Mouse (Mus musculus) C2C12 (cell line): ENCODE results near the gene Leng8. TPM values are rescaled to one million over a fixed set of nuclear protein-coding genes. Genes with fewer than 3 reads are reported as not detected.

Source experiments
- H3K27me3 ChIP-seq: one replicate; pipeline ENCODE4 v1.6.1; 2011; ENCODE audit not compliant: control insufficient read depth, insufficient read depth, insufficient read length
- H3K36me3 ChIP-seq: one replicate; pipeline ENCODE4 v1.6.1; 2011; ENCODE audit not compliant: control insufficient read depth, insufficient read depth
- H3K4me3 ChIP-seq: one replicate; pipeline ENCODE4 v1.5.1; 2011; ENCODE audit warnings: mild to moderate bottlenecking, control low read depth; ENCODE audit not compliant: poor library complexity, insufficient read depth, severe bottlenecking
- H3K79me2 ChIP-seq: one replicate; pipeline ENCODE4 v1.6.1; 2011; ENCODE audit not compliant: control insufficient read depth, insufficient read depth
- H3K79me3 ChIP-seq: one replicate; pipeline ENCODE4 v1.6.1; 2011; ENCODE audit warnings: low read depth, control low read depth
- H3ac ChIP-seq: one replicate; pipeline ENCODE3; 2011; ENCODE audit warnings: low read depth; ENCODE audit not compliant: control insufficient read depth, insufficient read length
- CEBPB ChIP-seq: IDR thresholded peaks from one replicate; pipeline ENCODE4 v1.6.1; 2011; ENCODE audit warnings: low read depth, mild to moderate bottlenecking, control low read depth, moderate library complexity
- CTCF ChIP-seq: IDR thresholded peaks from one replicate; pipeline ENCODE4 v1.5.1; 2011; ENCODE audit not compliant: control insufficient read depth, insufficient read depth, insufficient read length
- FOSL1 ChIP-seq: IDR thresholded peaks from one replicate; pipeline ENCODE4 v1.8.0; 2011; ENCODE audit warnings: mild to moderate bottlenecking, low read length; ENCODE audit not compliant: poor library complexity, insufficient read depth, severe bottlenecking
- MAX ChIP-seq: IDR thresholded peaks from one replicate; pipeline ENCODE4 v1.6.1; 2011; ENCODE audit warnings: mild to moderate bottlenecking, control low read depth
- MYOD1 ChIP-seq: IDR thresholded peaks from one replicate; pipeline ENCODE4 v1.6.1; 2011; ENCODE audit warnings: low read depth; ENCODE audit not compliant: control insufficient read depth, insufficient read length
- MYOG ChIP-seq: IDR thresholded peaks from one replicate; pipeline ENCODE4 v1.6.1; 2011; ENCODE audit not compliant: control insufficient read depth, insufficient read length; ENCODE audit errors: extremely low read depth
- USF1 ChIP-seq: IDR thresholded peaks from one replicate; pipeline ENCODE4 v1.6.1; 2011; ENCODE audit warnings: low read depth, mild to moderate bottlenecking, control low read depth, moderate library complexity
- polyA plus RNA-seq: library from polyadenylated mRNA; unstranded; fragments of >200 nt; fragmentation: generic; extraction: Trizol; gene quantifications from one replicate; pipeline ENCODE4 v1.2.1, GENCODE M21; 2012; ENCODE audit warnings: missing spikeins

Leng8 gene
- polyA plus RNA-seq, 1 experiment, result 17.9 TPM

DNA sequence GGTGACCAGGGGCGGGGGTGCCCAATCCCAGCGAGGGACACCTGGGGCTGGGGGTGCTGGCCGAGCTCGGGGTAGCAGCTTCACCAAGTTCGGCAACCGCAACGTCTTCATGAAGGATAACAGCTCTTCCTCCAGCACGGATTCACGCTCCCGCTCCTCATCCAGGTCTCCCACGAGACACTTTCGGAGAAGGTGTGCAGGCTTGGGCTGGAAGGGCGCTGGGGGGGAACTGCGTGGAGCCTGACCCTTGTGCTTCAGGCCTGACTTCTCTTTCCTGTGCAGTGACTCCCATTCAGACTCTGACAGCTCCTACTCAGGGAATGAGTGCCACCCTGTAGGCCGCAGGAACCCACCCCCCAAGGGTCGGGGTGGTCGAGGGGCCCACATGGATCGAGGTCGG is 6.7 kb downstream of the Leng8 start:
- TF ChIP-seq MAX (no peak), CEBPB (no peak), MYOD1 (no peak), CTCF (no peak), FOSL1 (no peak), MYOG (no peak), USF1 (no peak)

DNA sequence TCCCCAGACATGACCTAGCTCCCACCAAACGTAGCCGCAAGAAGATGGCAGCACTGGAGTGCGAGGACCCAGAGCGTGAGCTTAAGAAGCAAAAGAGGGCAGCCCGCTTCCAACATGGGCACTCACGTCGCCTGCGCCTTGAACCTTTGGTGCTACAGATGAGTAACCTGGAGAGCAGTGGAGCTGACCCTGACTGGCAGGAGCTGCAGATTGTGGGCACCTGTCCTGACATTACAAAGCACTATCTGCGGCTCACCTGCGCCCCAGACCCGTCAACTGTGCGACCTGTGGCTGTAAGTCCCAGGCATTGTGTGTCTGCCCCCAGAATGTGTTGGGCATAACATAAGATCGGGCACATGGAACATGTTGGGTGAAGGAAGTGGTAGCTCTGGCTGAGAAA is 7.2 kb downstream of the Leng8 start:
- Histone ChIP-seq H3K79me3 (peaks cover 15% of the 10 kb centered on the region), H3K27me3 (no peaks in the 10 kb centered on the region), H3K4me3 (no peak overlapping the region), H3K79me2 (peaks cover 22% of the 10 kb centered on the region), H3ac (no peak overlapping the region), H3K36me3 (peaks cover 79% of the 10 kb centered on the region)
- TF ChIP-seq MAX (no peak), FOSL1 (no peak)

More for the DNA sequence above, 6.7 kb downstream of the Leng8 start:
- Histone ChIP-seq H3K27me3 (no peaks in the 10 kb centered on the region), H3K79me2 (peaks cover 27% of the 10 kb centered on the region), H3K79me3 (peaks cover 20% of the 10 kb centered on the region), H3K36me3 (peaks cover 82% of the 10 kb centered on the region), H3K4me3 (no peak overlapping the region), H3ac (no peak overlapping the region)

DNA sequence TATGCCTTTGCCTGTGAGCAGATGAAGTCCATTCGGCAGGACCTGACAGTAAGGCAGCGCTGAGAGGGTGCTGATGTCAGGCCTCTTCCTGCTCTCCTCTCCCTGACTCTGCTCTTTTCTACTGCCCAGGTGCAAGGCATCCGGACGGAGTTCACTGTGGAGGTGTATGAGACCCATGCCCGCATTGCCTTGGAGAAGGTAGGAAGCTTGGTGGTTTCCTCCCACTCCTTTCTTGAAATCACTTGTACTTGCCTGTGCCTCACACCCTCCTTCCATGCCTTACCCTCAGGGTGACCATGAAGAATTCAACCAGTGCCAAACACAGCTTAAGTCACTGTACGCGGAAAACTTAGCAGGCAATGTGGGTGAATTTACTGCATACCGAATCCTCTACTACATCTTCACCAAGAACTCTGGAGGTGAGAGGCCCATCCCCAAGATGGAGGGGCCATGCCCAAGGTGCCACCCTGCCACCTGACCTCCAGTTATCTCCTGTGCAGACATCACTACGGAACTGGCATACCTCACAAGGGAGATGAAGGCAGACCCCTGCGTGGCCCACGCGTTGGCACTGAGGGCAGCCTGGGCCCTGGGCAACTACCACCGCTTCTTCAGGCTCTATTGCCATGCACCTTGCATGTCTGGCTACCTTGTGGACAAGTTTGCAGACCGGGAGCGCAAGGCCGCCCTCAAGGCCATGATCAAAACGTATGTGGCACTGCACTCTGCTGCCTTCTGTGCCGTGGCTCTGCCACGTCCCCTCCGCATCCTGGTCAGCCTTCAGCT is 8.1 kb downstream of the Leng8 start:
- peaks cover 13% of the 10 kb centered on the region for H3K79me2 ChIP-seq
- H3K79me3 ChIP-seq, result peaks cover 7% of the 10 kb centered on the region
- TF ChIP-seq FOSL1 (no peak), CEBPB (no peak), MAX (no peak), MYOD1 (no peak), USF1 (no peak), MYOG (no peak), CTCF (no peak)
- peaks cover 70% of the 10 kb centered on the region for H3K36me3 ChIP-seq
- H3K4me3 ChIP-seq, result no peak overlapping the region
- H3K27me3 ChIP-seq, result no peaks in the 10 kb centered on the region
- no peak overlapping the region for H3ac ChIP-seq

DNA sequence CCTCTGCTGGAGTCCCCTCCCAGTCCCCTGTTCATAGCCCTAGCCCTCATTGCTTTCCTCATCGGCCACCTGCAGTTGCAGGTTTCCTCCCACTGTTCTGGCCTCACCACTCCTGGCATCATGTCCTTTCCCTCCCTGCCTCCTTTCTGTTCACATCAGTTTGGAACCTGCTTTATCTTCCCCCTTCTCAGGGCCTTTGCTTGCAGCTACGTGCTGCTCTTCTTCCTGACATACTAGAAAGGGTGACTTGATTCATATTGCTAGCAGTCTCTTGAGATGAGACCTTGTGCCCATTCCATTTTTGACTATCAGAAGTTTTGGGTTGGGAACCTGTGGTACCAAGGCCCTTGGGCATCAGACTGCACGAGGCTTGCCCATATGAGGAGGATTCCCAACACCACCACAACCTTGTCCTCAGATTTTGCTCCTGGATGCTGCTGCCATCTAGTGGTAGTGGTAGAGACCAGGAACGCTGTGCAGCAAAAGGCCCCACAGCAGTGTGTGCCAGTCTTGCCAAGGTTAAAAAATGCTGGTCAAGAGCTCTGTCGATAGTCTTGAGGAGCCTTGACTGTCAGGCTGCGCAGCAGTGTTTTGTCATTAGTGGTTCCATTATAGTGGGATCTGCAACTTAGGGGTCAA is 8.8 kb downstream of the Leng8 start:
- H3ac ChIP-seq, result no peak overlapping the region
- H3K79me2 ChIP-seq, result peaks cover 6% of the 10 kb centered on the region
- H3K79me3 ChIP-seq, result peaks cover 3% of the 10 kb centered on the region
- H3K27me3 ChIP-seq, result no peaks in the 10 kb centered on the region
- peaks cover 63% of the 10 kb centered on the region for H3K36me3 ChIP-seq
- H3K4me3 ChIP-seq, result no peak overlapping the region
- TF ChIP-seq MYOD1, result no peak
- peak; percentile 71 for TF ChIP-seq CTCF

DNA sequence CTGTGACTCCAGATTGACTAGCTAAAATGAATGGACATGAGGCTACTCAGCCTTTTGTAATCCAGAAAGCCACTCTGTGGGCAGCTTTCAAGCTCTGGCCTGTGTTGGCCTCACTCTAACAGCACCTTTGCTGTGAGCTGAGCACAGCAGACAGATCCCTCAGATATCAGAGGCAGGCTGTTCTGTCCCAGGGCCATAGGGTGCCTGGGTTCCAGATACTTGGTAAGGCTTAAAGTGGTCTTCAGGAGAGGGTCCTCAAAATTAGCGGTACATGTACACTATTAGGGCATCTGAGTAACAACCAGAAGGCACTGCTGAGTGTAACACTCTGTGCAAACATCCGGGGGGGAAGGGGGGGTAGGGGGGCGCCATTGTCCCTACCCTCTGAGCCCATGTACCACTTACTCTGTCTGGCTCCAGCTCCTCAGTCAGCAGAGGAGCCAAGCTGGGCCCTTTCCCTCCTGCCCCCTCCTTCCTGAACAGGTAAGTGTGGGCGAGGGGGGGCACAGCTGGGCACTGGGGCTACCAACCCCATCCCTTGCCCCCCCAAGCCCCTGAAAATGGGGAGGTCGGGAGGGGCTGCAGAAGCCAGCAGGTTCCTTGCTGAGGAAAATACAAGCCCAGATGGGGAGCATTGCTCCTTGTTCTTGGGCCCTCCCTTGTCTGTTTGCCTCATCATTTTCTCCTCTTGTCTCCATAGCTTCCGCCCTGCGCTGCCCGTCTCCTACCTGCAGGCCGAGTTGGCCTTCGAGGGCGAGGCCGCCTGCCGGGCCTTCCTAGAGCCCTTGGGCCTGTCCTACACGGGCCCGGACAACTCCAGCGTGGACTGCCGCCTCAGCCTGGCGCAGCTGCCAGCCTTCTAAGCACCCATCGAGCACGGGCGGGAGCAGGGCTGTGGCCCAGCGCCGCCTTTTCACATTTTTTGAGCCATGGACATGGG is 9.7 kb downstream of the Leng8 start:
- H3K79me3 ChIP-seq, result peaks cover 2% of the 10 kb centered on the region
- H3K36me3 ChIP-seq, result peaks cover 55% of the 10 kb centered on the region
- H3K79me2 ChIP-seq, result no peaks in the 10 kb centered on the region
- H3K27me3 ChIP-seq, result no peaks in the 10 kb centered on the region
- no peak overlapping the region for H3K4me3 ChIP-seq
- TF ChIP-seq MAX (no peak), MYOG (no peak), MYOD1 (no peak)
- H3ac ChIP-seq, result no peak overlapping the region
